Mouse (Mus musculus) brain, embryonic 14.5 days (tissue): ENCODE results near the gene Slc51b.

Experiments
- CTCF ChIP-seq: fragments of 200-500 bp; IDR thresholded peaks from 2 replicates; pipeline ENCODE4 v1.5.1; 2012; ENCODE audit warnings: inconsistent platforms, mild to moderate bottlenecking, moderate library complexity, borderline replicate concordance; ENCODE audit not compliant: insufficient read depth, insufficient read length; ENCODE audit errors: extremely low read depth
- POLR2A ChIP-seq: fragments of 200-500 bp; IDR thresholded peaks from 2 replicates; pipeline ENCODE4 v1.6.1; 2012; ENCODE audit warnings: mild to moderate bottlenecking, inconsistent platforms, borderline replicate concordance; ENCODE audit not compliant: poor library complexity, insufficient read depth, insufficient read length, severe bottlenecking; ENCODE audit errors: extremely low read depth

DNA sequence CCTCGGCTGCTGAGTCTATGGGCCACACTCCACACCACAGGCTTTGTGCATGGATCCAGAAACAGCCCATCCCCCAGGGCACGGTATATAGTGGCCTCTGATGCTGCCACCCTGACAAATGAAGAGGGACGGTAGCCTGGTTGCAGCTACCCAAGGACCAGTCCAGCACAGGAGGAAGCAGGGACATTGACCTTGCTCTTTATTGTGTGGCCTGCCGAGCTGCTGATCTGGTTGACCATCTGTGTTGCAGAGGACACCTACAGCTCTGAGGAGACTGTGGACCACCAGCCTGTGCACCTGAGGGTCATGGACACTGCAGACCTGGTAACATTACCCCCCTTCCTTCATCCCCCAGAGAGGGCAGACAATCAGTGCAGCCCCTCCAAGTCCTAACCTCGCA lies 15.4 kb downstream of the Slc51b start:
- TF ChIP-seq POLR2A (no peak), CTCF (no peak)
